Mouse (Mus musculus) adrenal gland, adult 2 months (tissue): Measurements from ENCODE around the gene Cdh3. TPM values are rescaled to one million over a fixed set of nuclear protein-coding genes. Genes with fewer than 3 reads are reported as not detected.
"Not testable (repeated sequence)": the region's sequence is repeated elsewhere in the genome, so short reads cannot be mapped to it uniquely, and the experiment has no call there.

Source experiments
- DNase-seq: peaks from one replicate; pipeline ENCODE4 v3.0.0; 2021
- polyA plus RNA-seq: library from polyadenylated mRNA; depleted of rRNA; stranded (reverse); fragments of >200 nt; gene quantifications from 2 replicates; pipeline ENCODE4 v1.2.3, GENCODE M21; 2012
- total RNA-seq, 2 experiments: library from RNA; stranded (reverse); gene quantifications; 2 replicates each; pipeline ENCODE4 v1.2.3; 2021

Gene Cdh3
- total and polyA plus RNA-seq, 3 experiments = 0.19 to 0.93 (median 0.55) TPM

GRCm38 (mm10) chr8:106571551-106572172, 61.0 kb downstream of the Cdh3 start:
- DNase-seq = no peak

- not testable (repeated sequence) for DNase-seq
Observed at GRCm38 (mm10) chr8:106572175-106572574, 61.5 kb downstream of the Cdh3 start.

GRCm38 (mm10) chr8:106573168-106573567, 62.5 kb downstream of the Cdh3 start, which contains the start of gene Gm10073:
Gene Gm10073, minus strand, starts transcription at chr8:106573461.
- DNase-seq = not testable (repeated sequence)

GRCm38 (mm10) chr8:106574283-106574682, 63.6 kb downstream of the Cdh3 start:
- DNase-seq = no peak

- peak; percentile 64 for DNase-seq
Observed at GRCm38 (mm10) chr8:106576849-106577555, 66.3 kb downstream of the Cdh3 start.

GRCm38 (mm10) chr8:106579510-106579909, 68.8 kb downstream of the Cdh3 start:
- DNase-seq = no peak

- DNase-seq = no peak
Observed at GRCm38 (mm10) chr8:106581344-106582088, 70.8 kb downstream of the Cdh3 start.

- DNase-seq = no peak
Observed at GRCm38 (mm10) chr8:106584942-106585670, 74.4 kb downstream of the Cdh3 start.

GRCm38 (mm10) chr8:106585671-106586037, 75.0 kb downstream of the Cdh3 start:
- DNase-seq = no peak

GRCm38 (mm10) chr8:106586896-106587295, 76.2 kb downstream of the Cdh3 start:
- DNase-seq = no peak

- DNase-seq = no peak
Observed at GRCm38 (mm10) chr8:106588443-106589431, 78.0 kb downstream of the Cdh3 start.

GRCm38 (mm10) chr8:106592458-106592857, 81.8 kb downstream of the Cdh3 start:
- no peak for DNase-seq

GRCm38 (mm10) chr8:106595623-106596022, 84.9 kb downstream of the Cdh3 start:
- not testable (repeated sequence) for DNase-seq

- no peak for DNase-seq
Observed at GRCm38 (mm10) chr8:106597067-106597466, 86.4 kb downstream of the Cdh3 start.

GRCm38 (mm10) chr8:106599265-106599979, 88.7 kb downstream of the Cdh3 start:
- no peak for DNase-seq

GRCm38 (mm10) chr8:106603131-106603819, 92.6 kb downstream of the Cdh3 start, which contains the start of gene Cdh1:
Gene Cdh1, plus strand, starts transcription at chr8:106603351.
- peak; percentile 39 for DNase-seq

- no peak for DNase-seq
Observed at GRCm38 (mm10) chr8:106603933-106604332, 93.2 kb downstream of the Cdh3 start.

- DNase-seq = no peak
Observed at GRCm38 (mm10) chr8:106605657-106606056, 95.0 kb downstream of the Cdh3 start.

- no peak for DNase-seq
Observed at GRCm38 (mm10) chr8:106606121-106606520, 95.4 kb downstream of the Cdh3 start.
